Mouse (Mus musculus): Measurements from ENCODE around the gene Crtc3. TPM values are rescaled to one million over a fixed set of nuclear protein-coding genes. Genes with fewer than 3 reads are reported as not detected.

Crtc3 gene
- polyA plus RNA-seq, 1 experiment from 2014 or later = 33.5 TPM

DNA sequence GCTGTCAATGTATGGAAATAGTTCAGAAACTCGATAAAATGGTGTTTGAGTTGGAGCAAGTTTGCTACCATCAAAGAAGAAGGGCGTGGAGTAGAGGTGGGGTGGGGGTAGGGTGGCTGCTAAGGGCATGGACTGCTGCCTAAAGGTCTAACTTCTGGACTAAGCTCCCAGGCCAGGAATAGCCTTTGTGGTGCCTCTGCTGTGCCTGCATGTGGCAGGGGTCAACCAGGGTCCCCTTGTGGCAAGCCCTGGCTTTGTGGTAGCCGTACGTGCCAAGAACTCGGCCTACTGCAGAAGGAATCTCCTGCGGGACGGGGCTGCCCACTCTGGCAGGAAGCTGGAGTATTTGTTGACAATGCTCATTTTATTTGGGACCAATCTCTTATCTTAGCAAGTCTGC is 62.8 kb downstream of the Crtc3 start:
- Histone ChIP-seq H3K27me3 (no peaks in the 10 kb centered on the region), H3K4me3 (replicated peaks) (no peak overlapping the region), H3K4me1 (peaks cover 16% of the 10 kb centered on the region), H3K36me3 (peaks cover 8% of the 10 kb centered on the region; the same call in 1 of the 2 replicates), H3K27ac (replicated peaks) (no peak overlapping the region), H3K4me2 (replicated peaks) (no peak overlapping the region), H3K9ac (no peak overlapping the region), H3K9me3 (replicated peaks) (no peaks in the 10 kb centered on the region)
- 77% methylated on average over 7 of the region's 7 CpGs for WGBS
- no peak for ATAC-seq (ENCODE audit: insufficient number of reproducible peaks, low FRiP score, low TSS enrichment, low read depth)

DNA sequence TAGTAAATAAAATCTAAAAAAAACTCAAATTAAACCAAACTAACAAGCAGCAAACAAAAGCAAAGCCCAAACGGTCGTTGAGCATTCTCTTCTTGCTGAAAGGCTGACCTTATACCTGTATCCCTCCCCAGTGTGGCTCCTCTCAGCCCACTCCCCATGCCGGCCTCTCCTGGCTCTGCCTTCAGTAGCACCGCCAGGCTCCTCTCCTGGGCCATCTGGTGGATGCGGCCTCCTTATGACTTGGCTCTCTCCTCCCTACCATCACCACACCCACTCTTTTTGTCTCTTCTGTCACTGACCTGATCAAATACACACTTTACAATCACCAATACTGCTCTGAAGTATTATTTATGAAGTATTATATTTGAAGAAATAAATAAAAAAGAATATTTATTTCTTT is 65.4 kb downstream of the Crtc3 start:
- ATAC-seq (ENCODE audit: insufficient number of reproducible peaks, low FRiP score, low TSS enrichment, low read depth) = no peak
- Histone ChIP-seq H3K4me2 (replicated peaks) (no peak overlapping the region), H3K27me3 (no peaks in the 10 kb centered on the region), H3K4me3 (replicated peaks) (no peak overlapping the region), H3K9me3 (replicated peaks) (no peaks in the 10 kb centered on the region), H3K4me1 (peaks cover 3% of the 10 kb centered on the region; the same call in 1 of the 2 replicates), H3K36me3 (peaks cover 8% of the 10 kb centered on the region; the same call in 1 of the 2 replicates), H3K27ac (replicated peaks) (no peak overlapping the region), H3K9ac (no peak overlapping the region)
- 90% methylated on average over 5 of the region's 5 CpGs for WGBS

DNA sequence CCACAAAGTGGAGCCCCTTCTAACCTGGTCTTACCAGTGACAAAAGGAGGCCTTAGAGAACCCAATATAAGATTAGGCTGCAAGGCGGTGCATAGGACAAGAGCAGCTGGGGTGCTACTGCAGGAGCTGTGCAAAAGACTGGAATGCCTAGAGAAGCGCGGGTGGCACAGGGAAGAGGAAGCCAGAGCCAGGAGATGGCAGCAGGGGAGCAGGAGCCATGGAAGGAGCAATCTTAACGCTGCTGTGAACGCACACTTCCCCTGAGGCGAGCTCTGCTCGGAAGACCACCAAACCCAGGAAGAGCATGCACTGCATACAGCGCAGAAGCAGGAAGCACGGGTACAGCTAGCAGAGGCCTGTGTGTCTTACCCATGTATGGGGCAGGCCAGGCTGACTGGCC is 72.6 kb downstream of the Crtc3 start:
- Histone ChIP-seq H3K27ac (replicated peaks) (no peak overlapping the region), H3K9ac (no peak overlapping the region), H3K4me3 (replicated peaks) (no peak overlapping the region), H3K36me3 (peaks cover 8% of the 10 kb centered on the region; the same call in 1 of the 2 replicates), H3K9me3 (replicated peaks) (no peaks in the 10 kb centered on the region), H3K27me3 (no peaks in the 10 kb centered on the region), H3K4me1 (no peaks in the 10 kb centered on the region), H3K4me2 (replicated peaks) (no peak overlapping the region)
- ATAC-seq (ENCODE audit: insufficient number of reproducible peaks, low FRiP score, low TSS enrichment, low read depth) = no peak
- 57% methylated on average over 9 of the region's 9 CpGs for WGBS

DNA sequence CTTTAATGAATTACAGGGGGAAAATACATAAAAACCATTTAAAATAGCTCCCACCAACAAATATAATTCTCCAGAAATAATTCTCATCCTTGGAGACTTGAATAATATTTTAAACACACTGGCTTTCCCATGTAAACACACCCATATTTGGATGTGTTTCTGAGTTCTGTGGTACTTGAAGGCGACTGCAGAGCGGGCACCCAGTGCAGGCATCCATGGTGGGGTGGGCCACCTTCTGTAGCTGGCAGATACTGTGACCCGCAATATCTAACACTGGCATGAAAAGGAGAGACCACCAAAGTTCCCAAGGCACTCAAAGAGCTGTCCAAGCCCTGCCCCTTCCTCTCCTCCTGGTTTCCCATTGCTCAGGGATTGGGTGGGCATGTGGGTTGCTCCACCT is 74.6 kb downstream of the Crtc3 start:
- no peaks in the 10 kb centered on the region for H3K9me3 ChIP-seq (replicated peaks)
- H3K9ac ChIP-seq = no peak overlapping the region
- no peak for ATAC-seq (ENCODE audit: insufficient number of reproducible peaks, low FRiP score, low TSS enrichment, low read depth)
- no peak overlapping the region for H3K27ac ChIP-seq (replicated peaks)
- no peaks in the 10 kb centered on the region for H3K4me1 ChIP-seq
- H3K4me2 ChIP-seq (replicated peaks) = no peak overlapping the region
- H3K4me3 ChIP-seq (replicated peaks) = no peak overlapping the region
- 77% methylated on average over 3 of the region's 3 CpGs for WGBS
- peaks cover 20% of the 10 kb centered on the region for H3K36me3 ChIP-seq
- H3K27me3 ChIP-seq = no peaks in the 10 kb centered on the region

DNA sequence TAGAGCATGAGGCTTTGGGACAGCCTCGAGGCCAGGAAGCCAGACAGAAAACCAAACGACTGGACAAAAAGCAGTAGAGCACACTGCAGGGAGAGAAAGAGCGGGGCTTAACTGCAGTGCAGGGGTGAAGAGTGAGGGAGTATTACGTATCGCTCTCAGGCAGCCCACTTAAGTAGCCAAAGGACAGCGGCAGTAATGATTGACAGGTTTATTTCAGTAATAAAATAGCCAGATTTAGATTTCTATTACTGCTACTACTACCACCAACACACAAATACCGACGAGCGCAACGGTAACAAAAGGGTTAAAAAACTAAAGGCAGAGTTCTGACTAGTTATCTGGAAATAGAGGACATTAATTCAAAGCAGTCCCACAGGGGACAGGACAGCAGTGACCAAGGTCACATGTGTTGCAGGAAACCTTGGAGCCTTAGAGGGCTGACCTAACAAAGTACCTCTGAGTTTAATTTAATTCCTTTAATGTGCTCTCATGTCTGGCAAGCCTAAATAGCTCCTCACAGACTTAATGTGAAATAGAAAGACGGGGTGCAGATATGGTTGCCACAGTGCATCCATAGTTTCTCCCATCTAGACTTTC is 76.4 kb downstream of the Crtc3 start:
- Histone ChIP-seq H3K4me2 (replicated peaks) (no peak overlapping the region), H3K4me3 (replicated peaks) (no peak overlapping the region), H3K27ac (replicated peaks) (no peak overlapping the region), H3K9me3 (replicated peaks) (no peaks in the 10 kb centered on the region), H3K36me3 (peaks cover 28% of the 10 kb centered on the region), H3K4me1 (no peaks in the 10 kb centered on the region), H3K27me3 (no peaks in the 10 kb centered on the region), H3K9ac (no peak overlapping the region)
- ATAC-seq (ENCODE audit: insufficient number of reproducible peaks, low FRiP score, low TSS enrichment, low read depth) = no peak
- 45% methylated on average over 11 of the region's 11 CpGs for WGBS

DNA sequence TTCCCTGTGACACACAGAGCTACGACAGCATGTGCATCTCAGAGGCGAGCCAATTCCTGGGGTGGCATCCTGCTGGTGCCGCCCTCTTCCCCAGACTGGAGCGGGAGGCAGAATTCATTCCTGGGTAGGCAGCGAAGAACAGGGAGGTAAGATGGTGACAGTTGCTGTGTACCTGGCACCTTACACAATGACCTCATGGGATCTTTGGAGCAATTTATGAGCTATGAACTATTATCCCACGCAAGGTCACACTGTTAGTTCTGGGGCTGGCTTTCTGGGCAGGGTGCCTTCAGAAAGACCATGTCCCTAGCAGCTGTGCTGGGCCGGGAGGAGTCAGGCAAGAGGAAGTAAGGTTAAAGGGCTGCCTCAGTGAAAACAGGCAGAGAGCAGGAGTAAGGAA is 77.0 kb downstream of the Crtc3 start:
- WGBS = 71% methylated on average over 7 of the region's 7 CpGs
- no peaks in the 10 kb centered on the region for H3K9me3 ChIP-seq (replicated peaks)
- no peak overlapping the region for H3K4me2 ChIP-seq (replicated peaks)
- H3K36me3 ChIP-seq = peaks cover 29% of the 10 kb centered on the region
- H3K27ac ChIP-seq (replicated peaks) = no peak overlapping the region
- no peaks in the 10 kb centered on the region for H3K27me3 ChIP-seq
- no peaks in the 10 kb centered on the region for H3K4me1 ChIP-seq
- no peak overlapping the region for H3K9ac ChIP-seq
- H3K4me3 ChIP-seq (replicated peaks) = no peak overlapping the region
- no peak for ATAC-seq (ENCODE audit: insufficient number of reproducible peaks, low FRiP score, low TSS enrichment, low read depth)

DNA sequence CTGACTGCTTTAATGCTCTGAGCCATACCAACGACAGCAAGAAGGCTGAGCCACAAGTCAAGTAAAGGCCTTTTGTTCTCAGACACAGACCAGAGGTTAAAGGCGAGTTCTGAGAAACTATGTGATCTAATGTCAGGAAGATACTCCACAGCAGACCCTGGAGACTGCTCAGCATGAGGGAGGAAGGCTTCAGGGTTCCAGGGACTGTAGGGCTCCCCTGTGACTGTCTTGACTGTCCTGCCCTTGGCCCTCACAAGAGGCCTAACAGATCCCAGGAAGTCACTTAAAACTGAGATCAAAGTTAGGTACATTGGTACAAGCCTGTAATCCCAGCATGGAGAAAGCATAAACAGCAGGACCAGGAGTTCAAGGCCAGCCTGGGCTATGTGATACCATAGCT is 81.2 kb downstream of the Crtc3 start:
- 38% methylated on average over 2 of the region's 2 CpGs for WGBS
- no peak overlapping the region for H3K4me3 ChIP-seq (replicated peaks)
- H3K9ac ChIP-seq = no peak overlapping the region
- no peak overlapping the region for H3K27ac ChIP-seq (replicated peaks)
- H3K4me2 ChIP-seq (replicated peaks) = no peak overlapping the region
- peaks cover 34% of the 10 kb centered on the region for H3K36me3 ChIP-seq
- H3K9me3 ChIP-seq (replicated peaks) = no peaks in the 10 kb centered on the region
- H3K4me1 ChIP-seq = no peaks in the 10 kb centered on the region
- H3K27me3 ChIP-seq = no peaks in the 10 kb centered on the region
- ATAC-seq (ENCODE audit: insufficient number of reproducible peaks, low FRiP score, low TSS enrichment, low read depth) = no peak

DNA sequence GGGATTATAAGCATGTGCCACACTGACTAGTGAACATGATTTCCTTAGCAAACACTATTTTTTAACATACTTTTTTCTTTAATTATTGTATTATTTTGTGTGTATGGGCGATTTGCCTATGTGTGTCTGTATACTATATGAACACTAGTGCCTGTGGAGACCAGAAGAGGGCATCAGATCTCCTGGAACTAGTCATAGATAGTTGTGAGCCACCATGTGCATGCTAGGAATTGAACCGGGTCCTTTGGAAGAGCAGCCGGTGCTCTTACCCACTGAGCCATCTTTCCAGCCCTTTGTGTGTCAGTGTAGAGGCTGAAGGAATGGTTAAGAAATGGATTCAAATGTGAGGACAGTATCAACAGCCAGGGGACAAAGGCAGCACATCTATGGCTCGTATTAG is 82.2 kb downstream of the Crtc3 start:
- H3K4me2 ChIP-seq (replicated peaks) = no peak overlapping the region
- no peaks in the 10 kb centered on the region for H3K9me3 ChIP-seq (replicated peaks)
- H3K9ac ChIP-seq = no peak overlapping the region
- no peak for ATAC-seq (ENCODE audit: insufficient number of reproducible peaks, low FRiP score, low TSS enrichment, low read depth)
- no peaks in the 10 kb centered on the region for H3K4me1 ChIP-seq
- H3K27ac ChIP-seq (replicated peaks) = no peak overlapping the region
- no peak overlapping the region for H3K4me3 ChIP-seq (replicated peaks)
- 86% methylated on average over 4 of the region's 4 CpGs for WGBS
- H3K27me3 ChIP-seq = no peaks in the 10 kb centered on the region
- H3K36me3 ChIP-seq = peaks cover 36% of the 10 kb centered on the region

DNA sequence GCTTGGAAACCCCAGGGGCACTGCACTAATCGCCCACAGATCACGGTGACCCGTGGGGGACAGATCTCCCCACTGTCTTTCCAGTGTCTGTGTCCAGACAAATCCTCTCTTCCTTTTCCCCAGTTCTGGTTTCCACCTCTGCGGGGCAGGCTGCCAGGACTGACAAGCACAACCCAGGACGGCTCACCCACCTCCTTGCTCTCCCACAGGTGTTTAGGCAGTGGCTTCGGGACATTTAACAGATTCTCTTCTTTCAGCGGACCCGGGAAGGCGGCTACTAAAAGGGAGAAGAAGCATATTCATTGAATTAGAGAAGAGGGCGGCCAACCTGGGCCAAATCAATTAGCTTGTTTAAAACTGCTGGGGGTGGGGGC is 83.1 kb downstream of the Crtc3 start:
- no peak for ATAC-seq (ENCODE audit: insufficient number of reproducible peaks, low FRiP score, low TSS enrichment, low read depth)

DNA sequence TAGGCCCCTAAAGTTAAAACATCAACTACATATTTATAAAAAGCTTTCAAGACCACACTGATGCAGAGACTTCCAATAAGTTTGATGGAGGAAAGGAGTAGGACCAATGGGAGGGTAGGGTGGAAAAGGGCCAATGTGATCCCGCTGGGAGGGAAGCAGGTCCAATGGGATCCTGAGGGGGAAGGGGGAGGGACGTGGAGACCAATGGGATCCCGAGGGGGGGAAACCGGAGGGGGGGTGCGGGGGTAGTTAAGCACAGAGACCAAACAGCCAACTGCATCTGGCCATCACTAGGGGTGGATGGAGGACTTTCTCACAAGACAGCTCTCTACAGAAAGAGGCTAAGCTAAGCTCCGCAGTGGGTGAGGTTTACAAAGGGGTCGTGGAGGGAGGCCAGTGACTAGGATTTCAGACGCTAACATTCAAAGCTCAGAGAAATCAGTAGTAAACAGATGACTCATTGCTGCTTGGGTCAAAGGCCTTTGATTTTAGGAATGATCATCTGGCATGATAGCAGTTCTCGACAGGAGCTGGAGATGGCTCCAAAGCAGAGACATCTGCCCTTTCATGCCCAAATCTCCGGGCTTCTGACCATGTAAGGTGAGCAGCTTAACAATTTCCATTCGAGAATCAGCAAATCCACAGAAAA is 83.6 kb downstream of the Crtc3 start:
- no peaks in the 10 kb centered on the region for H3K27me3 ChIP-seq
- WGBS = 33% methylated on average over 11 of the region's 11 CpGs
- H3K9me3 ChIP-seq (replicated peaks) = no peaks in the 10 kb centered on the region
- ATAC-seq (ENCODE audit: insufficient number of reproducible peaks, low FRiP score, low TSS enrichment, low read depth) = no peak
- H3K4me2 ChIP-seq (replicated peaks) = no peak overlapping the region
- peaks cover 47% of the 10 kb centered on the region for H3K36me3 ChIP-seq
- no peak overlapping the region for H3K27ac ChIP-seq (replicated peaks)
- H3K9ac ChIP-seq = no peak overlapping the region
- H3K4me3 ChIP-seq (replicated peaks) = no peak overlapping the region
- no peaks in the 10 kb centered on the region for H3K4me1 ChIP-seq

More for the DNA sequence above, 83.1 kb downstream of the Crtc3 start:
- H3K9me3 ChIP-seq (replicated peaks) = no peaks in the 10 kb centered on the region
- no peak overlapping the region for H3K4me2 ChIP-seq (replicated peaks)
- no peak overlapping the region for H3K4me3 ChIP-seq (replicated peaks)
- WGBS = 17% methylated on average over 10 of the region's 10 CpGs
- H3K36me3 ChIP-seq = peaks cover 44% of the 10 kb centered on the region
- no peaks in the 10 kb centered on the region for H3K27me3 ChIP-seq
- no peaks in the 10 kb centered on the region for H3K4me1 ChIP-seq
- no peak overlapping the region for H3K9ac ChIP-seq
- no peak overlapping the region for H3K27ac ChIP-seq (replicated peaks)

DNA sequence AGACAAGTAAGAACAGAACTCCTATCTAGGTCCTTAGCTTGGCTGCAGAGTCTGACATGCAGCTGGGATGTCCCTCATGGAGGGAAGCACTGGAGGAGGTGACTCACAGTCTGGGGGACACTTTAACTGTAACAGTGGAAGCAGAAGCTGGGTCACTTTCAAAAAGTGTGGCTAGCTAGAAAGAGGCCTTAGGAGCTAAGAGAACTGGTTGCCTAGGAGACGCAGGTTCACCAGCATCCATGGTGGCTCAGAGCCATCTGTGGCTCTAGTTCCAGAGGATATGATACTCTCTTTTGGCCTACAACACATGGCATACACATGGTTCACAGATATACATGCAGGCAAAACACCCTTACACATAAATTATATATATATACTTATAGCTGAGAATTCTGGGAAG is 86.1 kb downstream of the Crtc3 start:
- Histone ChIP-seq H3K27me3 (no peaks in the 10 kb centered on the region), H3K9ac (no peak overlapping the region), H3K27ac (replicated peaks) (no peak overlapping the region), H3K9me3 (replicated peaks) (no peaks in the 10 kb centered on the region), H3K4me1 (no peaks in the 10 kb centered on the region), H3K36me3 (peaks cover 49% of the 10 kb centered on the region), H3K4me3 (replicated peaks) (no peak overlapping the region), H3K4me2 (replicated peaks) (no peak overlapping the region)
- 75% methylated on average over 1 of the region's 1 CpGs for WGBS
- no peak for ATAC-seq (ENCODE audit: insufficient number of reproducible peaks, low FRiP score, low TSS enrichment, low read depth)

DNA sequence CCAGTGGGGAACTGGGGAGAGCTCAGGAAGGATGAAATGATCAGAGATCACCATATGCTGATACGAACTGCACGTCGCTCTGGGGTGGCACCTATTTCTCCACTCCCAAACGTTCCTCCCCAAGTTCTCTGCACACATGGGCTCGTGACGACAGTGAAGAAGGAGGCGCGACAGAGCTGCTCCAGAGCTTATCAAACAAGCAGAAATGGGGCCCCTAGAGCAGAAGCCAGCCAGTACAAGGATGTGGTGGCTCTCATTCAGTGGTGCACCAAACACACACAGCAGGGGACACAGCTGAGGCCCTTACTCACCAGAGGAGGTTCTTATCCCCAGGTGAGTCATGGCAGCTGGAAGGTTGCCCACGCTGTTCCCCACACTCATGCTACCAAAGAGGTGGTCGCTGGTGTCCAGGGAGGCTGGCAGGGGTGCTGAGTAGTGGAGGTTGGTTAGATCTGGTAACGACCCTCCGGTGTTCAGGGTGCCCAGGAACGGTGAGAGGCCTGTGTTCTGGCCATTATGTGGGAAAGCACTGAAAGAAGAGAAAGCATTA is 90.2 kb downstream of the Crtc3 start:
- Histone ChIP-seq H3K27ac (replicated peaks) (no peak overlapping the region), H3K27me3 (no peaks in the 10 kb centered on the region), H3K9me3 (replicated peaks) (no peaks in the 10 kb centered on the region), H3K36me3 (peaks cover 70% of the 10 kb centered on the region), H3K4me3 (replicated peaks) (no peak overlapping the region), H3K4me1 (no peaks in the 10 kb centered on the region), H3K9ac (no peak overlapping the region), H3K4me2 (replicated peaks) (no peak overlapping the region)
- no peak for ATAC-seq (ENCODE audit: insufficient number of reproducible peaks, low FRiP score, low TSS enrichment, low read depth)
- 91% methylated on average over 13 of the region's 13 CpGs for WGBS

Data from embryonic facial prominence, embryonic 15.5 days (tissue).